Mouse (Mus musculus): Measurements from ENCODE around the gene Dnah7a. TPM values are rescaled to one million over a fixed set of nuclear protein-coding genes. Genes with fewer than 3 reads are reported as not detected.
"Not testable (repeated sequence)": the region's sequence is repeated elsewhere in the genome, so short reads cannot be mapped to it uniquely, and the experiment has no call there.

Dnah7a gene
- total RNA-seq, 2 experiments from 2014 or later = not detected

- DNase-seq; intact Hi-C loops (cut with DNase I; ENCODE audit: low total_unique reads): not testable (repeated sequence)
Measured at GRCm38 (mm10) chr1:53432433-53432832, 274.2 kb downstream of the Dnah7a start.

GRCm38 (mm10) chr1:53405803-53406325 is 300.7 kb downstream of the Dnah7a start:
- intact Hi-C loops (cut with DNase I; ENCODE audit: low total_unique reads) = no loop called here
- DNase-seq = no peak

- DNase-seq = peak; percentile 22
- intact Hi-C loops (cut with DNase I; ENCODE audit: low total_unique reads) = not testable (repeated sequence)
Measured at GRCm38 (mm10) chr1:53393936-53394760, 312.4 kb downstream of the Dnah7a start.

GRCm38 (mm10) chr1:53388762-53389161 is 317.8 kb downstream of the Dnah7a start:
- intact Hi-C loops (cut with DNase I; ENCODE audit: low total_unique reads) = no loop called here
- DNase-seq = no peak

- intact Hi-C loops (cut with DNase I; ENCODE audit: low total_unique reads) = no loop called here
- no peak for DNase-seq
Measured at GRCm38 (mm10) chr1:53384085-53384688, 322.4 kb downstream of the Dnah7a start.

GRCm38 (mm10) chr1:53377731-53378130 is 328.9 kb downstream of the Dnah7a start:
- DNase-seq = no peak
- intact Hi-C loops (cut with DNase I; ENCODE audit: low total_unique reads) = no loop called here

GRCm38 (mm10) chr1:53375965-53376364 is 330.6 kb downstream of the Dnah7a start:
- DNase-seq; intact Hi-C loops (cut with DNase I; ENCODE audit: low total_unique reads): not testable (repeated sequence)

GRCm38 (mm10) chr1:53358988-53359387 is 347.6 kb downstream of the Dnah7a start:
- intact Hi-C loops (cut with DNase I; ENCODE audit: low total_unique reads) = no loop called here
- DNase-seq = no peak

GRCm38 (mm10) chr1:53352327-53353261 is 354.0 kb downstream of the Dnah7a start, which contains the start of the genes Asdurf, Gm28551 and Asnsd1:
TSS of gene Asdurf (minus strand) at chr1:53352619.
TSS of gene Gm28551 (minus strand) at chr1:53352667.
TSS of gene Asnsd1 (minus strand) at chr1:53352752.
- peak; percentile 97 for DNase-seq
- intact Hi-C loops (cut with DNase I; ENCODE audit: low total_unique reads) = no loop called here

Small RNA genes within 50 kb of the gene (microRNA-seq; reads per million reads assigned to microRNA genes)
- 0 reads per million in 2 experiments for gene Gm25240

Other genes with a start within 250 kb of the Dnah7a start
- 1 to 10 TPM; 7.2 to 8.3 TPM for gene Stk17b, start 78.4 kb upstream of the Dnah7a start, total RNA-seq (2021)